Mouse (Mus musculus) layer of hippocampus, adult 11-12 months (tissue): ENCODE measurements around the gene Rap1gds1.

Experiments
- DNase-seq: peaks from one replicate; pipeline ENCODE4 v3.0.0; 2022; ENCODE audit warnings: low spot score

Rap1gds1 gene

GRCm38 (mm10) chr3:138941604-138942003 lies 133.4 kb downstream of the Rap1gds1 start:
- DNase-seq = no peak

DNA sequence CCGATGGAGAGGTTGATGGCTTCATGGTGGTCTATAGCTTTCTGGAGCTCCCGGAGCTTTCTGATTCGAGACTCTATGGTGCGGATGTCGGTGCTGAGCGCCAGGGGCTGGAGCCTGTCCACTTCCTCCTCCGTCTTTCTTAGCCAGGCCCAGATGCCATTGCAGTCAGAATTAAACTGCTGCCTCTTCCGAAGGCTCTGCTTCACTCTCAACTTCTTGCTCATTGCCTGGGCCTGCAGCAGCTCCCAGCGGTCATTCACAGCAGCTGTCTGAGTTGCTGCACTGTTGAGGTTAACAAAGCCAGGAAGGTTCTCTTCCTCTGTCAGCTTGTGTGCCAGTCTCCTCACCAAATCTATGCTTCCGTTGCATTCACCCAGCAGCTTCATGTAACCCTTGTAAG lies 137.8 kb downstream of the Rap1gds1 start:
- DNase-seq = no peak

- no peak for DNase-seq
These were observed 138.2 kb downstream of the Rap1gds1 start for GRCm38 (mm10) chr3:138936780-138937179.

- no peak for DNase-seq
These were observed 147.6 kb downstream of the Rap1gds1 start for GRCm38 (mm10) chr3:138927437-138927836.

DNA sequence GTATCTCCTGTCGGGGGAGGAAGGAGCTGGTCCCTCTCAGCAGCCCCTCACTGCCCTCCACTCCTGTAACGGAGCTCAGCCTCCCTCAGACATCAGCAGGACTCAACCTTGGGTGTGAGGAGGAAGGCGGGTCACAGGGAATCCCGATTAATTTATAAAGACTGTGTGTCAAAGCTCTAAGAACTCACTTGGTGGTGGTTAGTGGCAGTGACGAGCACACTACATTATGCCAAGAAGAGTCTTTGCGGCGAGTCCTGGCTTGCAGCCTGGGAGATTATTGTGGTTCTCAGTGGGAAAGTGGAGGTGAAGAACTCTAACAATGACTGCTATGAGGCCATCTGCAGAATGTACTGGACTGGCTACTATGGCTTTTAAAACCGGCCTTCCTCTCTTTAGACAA lies 148.8 kb downstream of the Rap1gds1 start:
- DNase-seq = no peak

GRCm38 (mm10) chr3:138918241-138918640 lies 156.8 kb downstream of the Rap1gds1 start:
- no peak for DNase-seq

GRCm38 (mm10) chr3:138917016-138917415 lies 158.0 kb downstream of the Rap1gds1 start:
- no peak for DNase-seq

DNA sequence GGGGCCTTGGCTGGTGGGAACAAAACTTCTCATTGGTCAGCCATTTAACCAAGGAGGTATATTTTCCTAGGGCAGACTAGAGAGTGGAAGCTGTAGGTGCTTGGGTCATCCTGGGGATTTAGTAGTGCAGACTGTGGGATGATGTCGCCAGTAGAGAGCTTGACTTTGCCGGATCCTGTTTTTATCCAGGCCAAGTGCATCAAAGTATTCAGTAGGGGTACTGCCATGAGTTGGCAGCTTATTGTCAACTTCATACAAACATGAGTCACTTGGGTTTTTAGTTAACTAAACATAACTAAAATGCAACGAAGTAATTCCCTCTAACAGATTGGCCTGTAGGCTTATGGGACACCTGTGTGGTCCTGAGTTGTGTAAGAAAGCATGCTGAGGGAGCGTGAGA lies 158.4 kb downstream of the Rap1gds1 start:
- DNase-seq = no peak

GRCm38 (mm10) chr3:138914626-138915288 lies 160.2 kb downstream of the Rap1gds1 start:
- DNase-seq = no peak

DNA sequence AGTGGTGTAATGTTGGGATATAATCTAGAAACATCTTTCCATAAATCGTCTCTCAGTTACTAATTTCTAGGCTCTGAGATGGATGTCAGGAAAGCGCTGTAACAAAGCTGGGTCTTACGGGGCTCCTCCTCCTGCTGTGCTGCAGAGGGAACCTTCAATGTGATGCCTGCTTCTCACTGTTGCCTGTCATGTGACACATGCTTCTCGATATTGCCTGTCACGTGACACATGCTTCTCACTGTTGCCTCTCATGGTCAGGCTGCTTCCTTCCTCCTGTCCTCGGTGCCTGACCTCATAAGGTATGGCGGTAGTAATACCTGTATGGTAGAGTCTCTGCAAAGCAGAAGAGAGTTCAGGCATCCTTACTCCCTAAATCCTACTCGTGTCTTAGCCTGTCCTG lies 162.5 kb downstream of the Rap1gds1 start:
- no peak for DNase-seq

DNA sequence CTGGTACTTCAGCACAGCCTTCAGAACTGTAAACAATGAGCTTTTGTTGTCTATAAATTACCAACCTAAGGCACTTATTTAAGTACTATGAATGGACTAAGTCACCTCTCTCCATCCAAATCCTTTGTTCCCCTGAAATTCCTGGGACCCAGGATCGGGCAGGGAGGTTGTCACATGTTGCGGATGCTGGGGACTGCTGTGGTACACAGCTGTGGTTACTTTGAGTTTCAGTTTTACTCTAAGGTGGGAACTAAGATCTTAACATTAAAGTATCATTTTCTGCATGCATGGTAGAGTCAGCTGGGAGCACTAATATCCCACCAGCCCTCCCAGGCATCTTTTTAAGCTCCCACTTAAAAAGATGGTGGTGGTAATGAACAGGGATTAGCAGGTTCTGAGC lies 165.7 kb downstream of the Rap1gds1 start:
- no peak for DNase-seq

- DNase-seq = peak; percentile 64
These were observed 168.7 kb downstream of the Rap1gds1 start for GRCm38 (mm10) chr3:138906112-138906880.

GRCm38 (mm10) chr3:138905678-138906077 lies 169.3 kb downstream of the Rap1gds1 start:
- DNase-seq = no peak

GRCm38 (mm10) chr3:138900571-138901141 lies 174.3 kb downstream of the Rap1gds1 start:
- no peak for DNase-seq

DNA sequence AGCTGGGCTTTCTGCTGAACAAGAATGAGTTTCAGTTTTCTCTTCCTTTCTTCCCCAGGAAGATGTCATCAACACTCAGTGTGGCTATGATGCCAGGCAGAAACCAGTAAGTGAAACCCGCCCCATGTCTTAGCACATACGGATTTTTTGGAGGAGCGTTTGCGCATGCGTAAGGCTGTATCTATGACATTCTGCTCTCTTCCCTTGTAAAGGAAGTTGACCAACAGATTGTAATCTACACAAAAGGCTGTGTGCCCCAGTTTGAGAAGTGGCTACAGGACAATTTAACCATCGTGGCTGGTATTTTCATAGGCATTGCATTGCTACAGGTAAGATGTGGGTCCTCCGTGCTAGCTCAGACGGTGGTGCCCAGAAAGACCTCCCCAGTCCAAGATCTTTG lies 176.9 kb downstream of the Rap1gds1 start:
- no peak for DNase-seq

- no peak for DNase-seq
These were observed 177.5 kb downstream of the Rap1gds1 start for GRCm38 (mm10) chr3:138897500-138897899.

DNA sequence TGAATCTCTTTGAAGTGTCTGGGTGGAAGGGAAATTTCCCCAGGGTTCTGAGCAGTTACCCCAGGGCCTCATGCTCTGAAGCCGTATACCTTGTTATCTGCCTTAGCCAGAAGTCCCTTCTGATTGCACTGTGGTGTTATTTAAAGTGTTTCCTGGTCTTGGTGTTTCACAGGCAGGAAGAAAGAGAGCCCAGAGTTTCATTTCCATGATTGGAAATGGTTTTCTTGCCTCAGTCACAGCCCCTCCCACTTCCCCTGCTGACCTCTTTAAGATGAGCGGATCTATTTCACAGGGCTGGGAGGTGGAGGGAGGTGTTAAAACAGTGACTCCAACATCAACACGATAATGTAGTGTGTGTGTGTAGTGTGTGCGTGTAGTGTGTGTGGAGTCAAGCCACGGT lies 181.5 kb downstream of the Rap1gds1 start:
- no peak for DNase-seq

GRCm38 (mm10) chr3:138889769-138890295 lies 185.2 kb downstream of the Rap1gds1 start:
- DNase-seq = no peak

- DNase-seq = peak; percentile 50
These were observed 185.8 kb downstream of the Rap1gds1 start for GRCm38 (mm10) chr3:138889214-138889613.

DNA sequence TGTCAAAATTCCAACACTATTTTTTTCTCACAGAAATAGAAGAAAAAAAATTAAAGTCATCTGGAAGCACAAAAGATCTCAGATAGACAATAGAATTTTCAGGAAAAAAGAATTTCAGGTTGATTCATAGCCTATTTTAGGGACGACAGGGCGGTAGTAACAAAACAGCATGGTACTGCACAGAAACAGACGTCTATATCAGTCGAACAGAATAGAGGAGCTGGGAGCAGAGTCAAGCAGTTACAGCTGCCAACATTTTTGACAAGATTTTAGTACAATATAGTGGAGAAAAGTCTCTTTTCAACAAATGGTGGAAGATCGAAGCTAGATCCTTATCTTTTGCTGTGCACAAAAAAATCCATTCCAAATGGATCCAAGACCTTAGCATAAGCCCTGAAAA lies 188.9 kb downstream of the Rap1gds1 start:
- no peak for DNase-seq

DNA sequence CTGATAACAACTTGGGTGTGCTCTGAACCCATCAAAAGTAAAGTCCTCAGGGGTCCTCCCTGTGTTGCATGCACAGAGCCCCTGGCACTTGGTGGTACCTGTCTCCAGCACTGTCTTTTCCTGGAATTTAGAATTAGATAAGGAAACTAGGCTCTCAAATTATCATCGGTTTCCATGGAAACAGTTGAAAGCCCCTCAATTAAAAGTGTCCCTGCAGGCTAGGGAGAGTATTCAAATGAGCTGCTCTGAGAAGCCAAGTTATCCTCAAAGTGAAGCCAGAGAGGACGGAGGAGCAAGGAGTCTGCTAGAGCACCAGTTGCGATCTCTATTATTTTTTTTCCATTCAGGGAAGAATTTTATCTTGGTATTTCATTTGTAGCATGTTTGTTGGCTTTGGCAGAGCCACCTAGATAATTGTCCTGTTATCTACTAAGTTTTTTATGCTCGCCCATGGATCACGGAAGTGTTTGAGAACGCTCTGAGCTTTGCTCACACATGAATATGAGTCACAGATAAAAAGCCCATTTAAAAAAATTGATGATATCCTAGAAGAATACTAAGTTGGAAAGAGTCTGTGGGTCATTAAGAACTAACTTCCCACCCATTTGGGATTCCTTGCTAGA lies 193.2 kb downstream of the Rap1gds1 start:
- no peak for DNase-seq

GRCm38 (mm10) chr3:138880999-138881724 lies 193.8 kb downstream of the Rap1gds1 start:
- no peak for DNase-seq
